Mouse (Mus musculus) neutrophil, adult 5-6 weeks (primary cell): Measurements from ENCODE around the gene Tctn3. TPM values are rescaled to one million over a fixed set of nuclear protein-coding genes. Genes with fewer than 3 reads are reported as not detected.
"Not testable (repeated sequence)": the region's sequence is repeated elsewhere in the genome, so short reads cannot be mapped to it uniquely, and the experiment has no call there.

Source experiments
- ATAC-seq: fragments of 151-379, 151-347 bp; 2 replicates; pipeline ENCODE4 v1.8.0; 2017; ENCODE audit warnings: mild to moderate bottlenecking, moderate TSS enrichment; ENCODE audit not compliant: insufficient number of reproducible peaks, poor library complexity, low FRiP score, severe bottlenecking; ENCODE audit errors: extremely low read depth
- total RNA-seq: library from RNA; stranded (forward); fragments of 200-1000 nt; gene quantifications from 2 replicates; pipeline ENCODE4 v1.2.3, GENCODE M21; 2017

The Tctn3 gene
- total RNA-seq, 1 experiment from 2014 or later, result 6.2 TPM

- peak; percentile 41; the same call in 1 of the 2 replicates for ATAC-seq
Measured at GRCm38 (mm10) chr19:40630606-40631005, 18.6 kb upstream of the Tctn3 start.

- no peak for ATAC-seq
Measured at GRCm38 (mm10) chr19:40630096-40630495, 18.1 kb upstream of the Tctn3 start.

- ATAC-seq, result no peak
Measured at GRCm38 (mm10) chr19:40628950-40629349, 16.9 kb upstream of the Tctn3 start.

- no peak for ATAC-seq
Measured at GRCm38 (mm10) chr19:40625935-40626334, 13.9 kb upstream of the Tctn3 start.

- ATAC-seq, result peak; percentile 39; the same call in 1 of the 2 replicates
Measured at GRCm38 (mm10) chr19:40621616-40622015, 9.6 kb upstream of the Tctn3 start.

- ATAC-seq, result peak; percentile 68
Measured at GRCm38 (mm10) chr19:40616021-40616420, 4.0 kb upstream of the Tctn3 start.

GRCm38 (mm10) chr19:40614811-40615210, 2.8 kb upstream of the Tctn3 start:
- no peak for ATAC-seq

GRCm38 (mm10) chr19:40607676-40608075, 4.4 kb downstream of the Tctn3 start:
- ATAC-seq, result no peak

GRCm38 (mm10) chr19:40605189-40605588, 6.8 kb downstream of the Tctn3 start:
- ATAC-seq, result no peak

GRCm38 (mm10) chr19:40601870-40602269, 10.2 kb downstream of the Tctn3 start:
- ATAC-seq, result no peak

GRCm38 (mm10) chr19:40600846-40601245, 11.2 kb downstream of the Tctn3 start:
- ATAC-seq, result not testable (repeated sequence)

GRCm38 (mm10) chr19:40595831-40596230, 16.2 kb downstream of the Tctn3 start:
- ATAC-seq, result no peak

- no peak for ATAC-seq
Measured at GRCm38 (mm10) chr19:40595231-40595630, 16.8 kb downstream of the Tctn3 start.

GRCm38 (mm10) chr19:40589530-40589880, 22.5 kb downstream of the Tctn3 start:
- ATAC-seq, result no peak

GRCm38 (mm10) chr19:40588847-40589529, 23.0 kb downstream of the Tctn3 start:
- peak; percentile 75 for ATAC-seq

GRCm38 (mm10) chr19:40588293-40588654, 23.8 kb downstream of the Tctn3 start, which contains the start of gene Aldh18a1:
Aldh18a1 (minus strand) TSS chr19:40588463.
- ATAC-seq, result peak; percentile 86

- ATAC-seq, result no peak
Measured at GRCm38 (mm10) chr19:40587491-40588292, 24.3 kb downstream of the Tctn3 start.

- no peak for ATAC-seq
Measured at GRCm38 (mm10) chr19:40586908-40587307, 25.1 kb downstream of the Tctn3 start.

GRCm38 (mm10) chr19:40581662-40582061, 30.4 kb downstream of the Tctn3 start:
- ATAC-seq, result no peak

- no peak for ATAC-seq
Measured at GRCm38 (mm10) chr19:40580902-40581301, 31.1 kb downstream of the Tctn3 start.
